Mouse (Mus musculus) erythroblast, embryonic 14.5 days (primary cell): ENCODE data around the gene Trim39.

Experiments
- GATA1 ChIP-seq: IDR thresholded peaks from 2 replicates; pipeline ENCODE4 v1.6.1; 2012; ENCODE audit warnings: low read length, inconsistent platforms, mixed read lengths
- TAL1 ChIP-seq: IDR thresholded peaks from 3 replicates; pipeline ENCODE4 v1.6.1; 2012; ENCODE audit warnings: low read length, inconsistent platforms, mixed read lengths

DNA sequence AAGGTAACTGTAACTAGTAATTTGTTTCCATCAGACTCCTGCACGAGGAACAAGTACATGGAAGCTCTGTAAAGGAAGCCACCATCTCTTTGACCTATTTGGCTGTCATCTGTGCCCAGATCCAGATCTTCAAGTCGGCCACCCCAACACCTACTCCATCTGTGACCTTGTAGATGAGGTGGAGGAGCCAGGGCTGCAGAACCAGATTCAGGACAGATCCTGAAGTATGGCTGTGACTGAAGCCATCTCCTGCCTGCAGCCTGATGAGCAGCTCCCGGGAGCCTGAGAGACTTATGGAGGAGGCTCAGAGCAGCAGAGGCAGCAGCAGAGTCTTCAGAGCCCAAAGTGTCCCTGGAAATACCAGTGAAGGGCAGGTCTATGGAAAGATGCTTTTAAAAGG is 47.6 kb downstream of the Trim39 start:
- TF ChIP-seq GATA1 (no peak), TAL1 (no peak)
